Mouse (Mus musculus) inflammation-experienced regulatory T-cells, adult 6 months (primary cell): ENCODE data around the gene Dnajc11. TPM values are rescaled to one million over a fixed set of nuclear protein-coding genes. Genes with fewer than 3 reads are reported as not detected.

Experiments used
- ATAC-seq: one replicate; pipeline ENCODE4 v1.8.0; 2017
- polyA plus RNA-seq, 3 experiments: library from polyadenylated mRNA; unstranded; fragments of 100-300 nt; shearing (Covaris generic); gene quantifications; one replicate each; pipeline ENCODE4 v1.2.1; 2017

Dnajc11 gene
- 10 to 100 TPM; 28.1 to 33.8 (median 33.5) TPM for polyA plus RNA-seq

GRCm38 (mm10) chr4:151933505-151934214, at the start of gene Dnajc11:
Gene Dnajc11 (plus strand): TSS chr4:151933691.
- peak; percentile 92 for ATAC-seq

DNA sequence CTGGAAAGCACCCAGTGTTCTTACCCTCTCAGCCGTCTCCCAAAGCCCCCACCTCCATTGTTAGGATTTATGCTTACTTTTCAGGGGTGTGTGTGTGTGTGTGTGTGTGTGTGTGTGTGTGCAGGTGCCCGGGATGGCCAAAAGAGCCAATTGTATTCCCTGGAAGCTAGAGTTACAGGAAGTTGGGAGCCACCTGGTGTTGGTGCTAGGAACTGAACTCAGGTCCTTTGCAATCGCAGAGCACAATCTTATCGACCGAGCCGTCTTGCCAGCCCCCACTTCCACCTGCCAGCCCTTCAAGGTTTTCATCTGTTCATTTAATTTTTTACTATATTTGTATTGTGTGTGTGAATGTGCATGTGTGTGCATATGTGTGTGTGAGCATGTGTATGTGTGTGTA, 40.2 kb upstream of the Dnajc11 start:
- no peak for ATAC-seq

GRCm38 (mm10) chr4:151894926-151895325, 38.6 kb upstream of the Dnajc11 start:
- ATAC-seq: no peak

- no peak for ATAC-seq
These were observed 37.9 kb upstream of the Dnajc11 start for GRCm38 (mm10) chr4:151895624-151896023.

DNA sequence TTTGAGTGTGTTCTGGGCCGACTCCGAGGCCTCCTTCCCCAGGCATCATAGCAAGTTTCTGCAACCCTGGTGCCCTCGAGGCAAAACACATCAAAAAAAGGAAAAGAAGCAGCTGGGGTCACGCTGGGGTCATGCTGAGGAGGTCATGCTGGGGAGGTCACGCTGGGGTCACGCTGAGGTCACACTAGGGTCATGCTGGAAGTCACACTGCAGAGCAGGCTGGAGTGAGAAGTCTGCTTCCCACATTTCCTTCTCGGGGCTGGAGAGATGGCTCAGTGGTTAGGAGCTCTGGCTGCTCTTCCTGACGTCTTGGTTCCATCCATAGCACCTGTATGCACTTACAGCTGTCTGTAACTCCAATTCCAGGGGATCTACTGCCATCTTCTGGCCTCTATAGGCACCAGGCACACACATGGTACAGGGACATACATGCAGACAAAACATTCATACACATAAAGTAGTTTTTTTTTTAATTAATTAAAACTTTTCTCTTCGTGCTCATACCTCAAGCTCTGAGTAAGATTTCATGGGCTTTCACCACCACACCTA, 36.3 kb upstream of the Dnajc11 start:
- no peak for ATAC-seq

- no peak for ATAC-seq
These were observed 34.8 kb upstream of the Dnajc11 start for GRCm38 (mm10) chr4:151898600-151899245.

- no peak for ATAC-seq
These were observed 33.6 kb upstream of the Dnajc11 start for GRCm38 (mm10) chr4:151899707-151900384.

DNA sequence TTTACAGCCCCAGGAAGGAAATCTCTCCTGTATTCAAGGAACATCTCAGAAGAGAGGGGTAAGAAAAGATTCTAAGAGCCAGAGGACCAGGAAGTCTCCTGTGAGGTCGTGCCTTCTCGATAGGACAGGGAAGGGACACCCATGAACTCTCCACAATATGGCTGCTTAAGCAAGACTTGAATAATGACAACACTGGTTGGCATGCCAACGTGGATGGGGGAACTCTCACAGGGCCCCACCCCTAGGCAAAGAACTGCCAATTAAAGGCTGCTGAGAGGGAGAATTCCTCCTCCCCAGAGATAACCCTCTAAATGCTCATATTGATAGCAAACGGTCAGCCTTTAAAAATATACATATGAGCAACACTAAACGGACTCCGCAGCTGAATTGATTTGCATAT, 32.8 kb upstream of the Dnajc11 start:
- no peak for ATAC-seq

GRCm38 (mm10) chr4:151901422-151901821, 32.1 kb upstream of the Dnajc11 start:
- no peak for ATAC-seq

DNA sequence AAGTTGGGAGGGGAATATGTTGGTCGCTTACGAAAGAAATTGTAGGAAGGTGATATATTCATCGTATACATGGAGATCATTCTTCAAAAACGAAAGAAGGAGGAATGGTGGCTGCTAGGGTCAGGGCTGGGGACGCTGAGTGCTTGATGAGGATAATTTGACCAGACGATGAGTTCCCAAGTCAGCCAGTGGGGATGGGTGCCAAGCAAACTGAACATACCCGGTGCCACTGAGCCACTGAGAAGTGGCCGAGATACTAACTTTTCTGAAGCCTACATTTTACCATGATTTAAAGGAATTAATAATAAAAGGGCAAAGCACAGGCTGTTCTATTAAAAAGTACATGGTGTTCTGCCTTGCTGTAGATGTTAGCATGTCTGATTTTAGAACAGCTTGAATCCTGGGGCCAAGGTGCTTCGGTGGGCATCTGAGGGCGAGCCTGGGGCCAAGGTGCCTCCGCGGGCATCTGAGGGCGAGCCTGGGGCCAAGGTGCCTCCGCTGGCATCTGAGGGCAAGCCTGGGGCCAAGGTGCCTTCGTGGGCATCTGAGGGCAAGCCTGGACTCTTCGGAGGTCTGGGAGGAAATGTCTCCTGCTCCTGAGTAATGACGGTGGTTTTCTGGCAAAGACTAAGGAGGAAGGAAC, 31.3 kb upstream of the Dnajc11 start:
- ATAC-seq: no peak

DNA sequence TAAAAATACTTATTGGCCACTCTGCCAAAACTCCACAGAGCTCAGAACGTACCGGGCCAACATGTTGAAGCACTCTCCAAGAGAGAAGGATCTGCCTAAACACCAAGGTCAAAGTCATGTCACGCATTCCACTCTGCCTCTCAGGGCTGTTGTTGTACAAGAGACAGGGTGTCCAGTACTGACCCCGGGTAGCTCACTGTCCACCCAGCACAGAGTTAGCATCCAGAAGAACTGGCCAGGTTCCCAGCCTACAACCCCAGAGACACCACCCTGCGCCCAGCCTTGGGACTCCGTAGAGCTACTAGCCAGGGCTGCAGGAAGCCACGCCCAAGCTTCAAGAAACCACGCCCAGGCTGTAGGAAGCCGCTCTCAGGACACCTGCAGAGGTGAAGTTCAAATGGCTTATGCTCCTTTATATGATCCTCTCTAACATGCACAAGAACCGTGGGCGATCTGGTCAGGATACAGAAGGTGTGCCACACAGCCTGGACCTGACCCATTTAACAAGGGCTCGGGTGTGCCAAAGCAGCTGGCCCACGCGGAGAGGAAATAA, 30.7 kb upstream of the Dnajc11 start:
- ATAC-seq: no peak

GRCm38 (mm10) chr4:151904098-151904497, 29.4 kb upstream of the Dnajc11 start:
- no peak for ATAC-seq

DNA sequence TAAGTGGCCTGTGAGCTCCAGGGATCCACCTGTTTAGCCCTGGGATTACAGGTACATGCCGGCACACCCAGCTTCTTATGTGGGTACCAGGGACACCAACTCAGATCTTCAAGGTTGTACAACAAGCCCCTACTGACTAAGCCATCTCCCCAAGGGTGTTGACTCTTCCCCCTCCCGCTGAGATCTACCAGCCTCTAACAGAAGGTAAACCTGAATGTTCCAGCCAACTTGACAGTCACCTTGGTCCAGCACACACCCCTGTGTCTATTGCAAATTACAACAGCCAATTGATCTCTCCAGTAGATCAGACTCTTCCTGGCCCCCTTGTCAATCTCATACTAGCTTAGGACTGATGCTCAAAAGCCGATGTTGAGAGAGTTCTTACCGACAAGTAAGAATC, 27.9 kb upstream of the Dnajc11 start:
- ATAC-seq: no peak

GRCm38 (mm10) chr4:151907577-151908343, 25.7 kb upstream of the Dnajc11 start:
- ATAC-seq: no peak

DNA sequence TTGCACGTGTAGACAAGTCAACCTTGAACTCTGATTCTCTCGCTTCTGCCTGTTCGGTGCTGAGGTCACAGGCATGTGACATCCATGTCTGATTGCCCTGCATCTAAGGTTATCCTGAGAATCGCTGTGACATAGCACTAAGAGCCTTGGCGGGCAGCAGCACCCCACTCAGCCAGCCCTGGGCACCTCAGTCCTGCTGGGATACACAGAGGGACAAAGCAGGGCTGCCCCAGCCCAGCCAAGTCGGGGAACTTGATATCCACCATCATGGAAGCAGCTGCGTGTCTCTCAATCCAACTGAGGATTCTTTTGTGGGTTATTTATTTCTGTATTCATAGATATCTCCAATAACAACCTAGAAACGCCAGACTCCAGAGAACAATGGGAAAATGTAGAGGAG, 24.7 kb upstream of the Dnajc11 start:
- no peak for ATAC-seq

GRCm38 (mm10) chr4:151916271-151916670, 17.2 kb upstream of the Dnajc11 start:
- ATAC-seq: no peak

DNA sequence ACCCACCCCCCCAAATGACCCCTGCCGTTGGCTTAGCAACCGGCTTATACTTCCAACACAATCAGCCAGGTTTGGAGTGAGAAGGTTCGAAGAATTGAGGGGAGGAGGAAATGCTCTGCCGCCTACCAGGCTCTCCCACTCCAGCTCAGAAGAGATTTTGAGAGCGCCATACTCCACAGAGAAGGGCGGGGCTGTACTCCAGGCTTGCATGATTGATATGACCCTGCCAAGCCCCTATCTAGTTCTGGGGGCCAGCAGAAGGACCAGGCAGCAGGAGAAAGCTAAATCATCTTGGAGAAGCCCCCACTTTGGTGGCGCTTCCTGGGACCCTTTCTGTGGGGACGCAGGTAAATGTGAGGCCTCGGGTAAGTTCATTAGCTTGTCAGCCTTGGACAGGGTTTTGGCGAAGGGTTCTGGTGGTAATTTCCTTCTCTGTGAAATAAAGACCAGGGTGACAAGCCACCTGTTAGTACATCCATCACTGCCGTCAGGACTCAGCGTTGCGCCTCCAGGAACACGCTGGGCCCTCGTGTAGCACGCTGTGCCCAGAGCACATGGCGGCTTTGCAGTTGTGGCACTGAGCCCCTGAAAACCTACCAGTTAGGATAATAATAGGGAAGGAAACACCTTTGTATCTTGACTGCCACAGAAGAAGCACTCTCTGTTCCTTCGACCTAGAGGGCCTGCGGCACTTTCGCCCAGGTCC, 14.2 kb upstream of the Dnajc11 start:
- ATAC-seq: no peak

DNA sequence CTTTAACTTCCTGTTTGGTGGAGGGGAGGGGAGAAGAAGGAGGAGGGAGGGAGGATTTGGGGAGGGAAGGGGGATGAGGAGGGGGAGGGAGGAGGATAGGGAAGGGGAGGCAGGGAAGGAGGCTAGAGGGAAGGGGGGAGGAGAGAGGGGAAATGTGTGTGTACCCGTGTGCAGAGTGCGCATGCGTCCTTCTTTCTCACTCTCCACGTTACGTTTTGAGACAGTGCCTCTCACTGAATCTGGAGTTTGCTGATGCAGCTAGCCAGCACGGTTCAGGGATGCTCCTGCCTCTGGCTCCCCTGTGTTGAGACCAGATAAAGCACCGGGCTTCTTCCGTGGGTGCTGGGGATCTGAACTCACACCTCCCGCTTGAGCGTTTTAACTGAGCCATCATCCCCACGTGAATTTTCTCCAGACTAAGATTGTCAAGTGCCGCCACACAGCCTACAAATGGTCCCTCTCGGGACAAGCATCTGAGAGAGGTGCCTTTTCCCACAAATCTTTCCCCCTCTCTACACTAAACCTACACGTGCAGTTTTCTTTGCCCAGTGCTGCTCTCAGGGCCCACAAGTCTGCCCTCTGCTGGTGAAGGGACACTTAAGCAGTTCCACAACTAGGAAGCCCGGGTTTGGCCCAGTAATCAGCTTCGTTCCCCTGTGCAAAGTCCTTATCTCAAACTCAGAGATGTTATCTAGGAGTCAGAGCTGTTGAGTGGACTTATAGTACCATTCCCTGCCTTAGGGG, 13.4 kb upstream of the Dnajc11 start:
- ATAC-seq: no peak

GRCm38 (mm10) chr4:151922124-151922523, 11.4 kb upstream of the Dnajc11 start:
- no peak for ATAC-seq
